Mouse (Mus musculus) thymus, adult 2 months (tissue): Measurements from ENCODE around the gene Racgap1.

Experiments
- CTCF ChIP-seq: fragments of 200-500 bp; IDR thresholded peaks from 2 replicates; pipeline ENCODE4 v1.5.1; 2012; ENCODE audit warnings: mild to moderate bottlenecking, control low read depth, low read length, moderate library complexity, borderline replicate concordance; ENCODE audit not compliant: control insufficient read depth, poor library complexity, insufficient read depth; ENCODE audit errors: extremely low read depth
- POLR2A ChIP-seq: fragments of 200-500 bp; IDR thresholded peaks from 2 replicates; pipeline ENCODE4 v1.6.1; 2012; ENCODE audit warnings: mild to moderate bottlenecking, low read length, control low read depth, moderate library complexity; ENCODE audit not compliant: control insufficient read depth, poor library complexity, insufficient read depth; ENCODE audit errors: extremely low read depth

DNA sequence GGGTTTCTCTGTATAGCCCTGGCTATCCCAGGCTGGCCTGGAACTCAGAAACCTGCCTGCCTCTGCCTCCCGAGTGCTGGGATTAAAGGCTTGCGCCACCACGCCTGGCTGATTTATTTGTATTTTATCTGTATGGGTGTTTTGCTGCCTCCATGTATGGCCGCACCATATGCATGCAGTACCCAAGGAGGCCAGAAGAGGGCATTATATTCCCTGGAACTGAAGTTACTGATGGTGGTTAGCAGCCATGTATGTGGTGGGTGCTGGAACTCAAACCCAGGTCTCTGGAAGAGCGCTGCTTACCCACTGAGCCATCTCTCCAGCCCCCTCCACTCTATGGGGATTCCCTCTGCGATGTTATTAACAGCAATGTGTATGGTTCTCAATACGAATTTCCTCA, 31.4 kb upstream of the Racgap1 start:
- no peak for TF ChIP-seq POLR2A
- TF ChIP-seq CTCF: no peak
